Mouse (Mus musculus): Measurements from ENCODE around the gene Cdhr1. TPM values are rescaled to one million over a fixed set of nuclear protein-coding genes. Genes with fewer than 3 reads are reported as not detected.
A peak's percentile ranks its signal among the peaks of the same experiment; 100 is the strongest.

Cdhr1 gene
- polyA plus RNA-seq, 1 experiment from 2014 or later, result 0.81 TPM

DNA sequence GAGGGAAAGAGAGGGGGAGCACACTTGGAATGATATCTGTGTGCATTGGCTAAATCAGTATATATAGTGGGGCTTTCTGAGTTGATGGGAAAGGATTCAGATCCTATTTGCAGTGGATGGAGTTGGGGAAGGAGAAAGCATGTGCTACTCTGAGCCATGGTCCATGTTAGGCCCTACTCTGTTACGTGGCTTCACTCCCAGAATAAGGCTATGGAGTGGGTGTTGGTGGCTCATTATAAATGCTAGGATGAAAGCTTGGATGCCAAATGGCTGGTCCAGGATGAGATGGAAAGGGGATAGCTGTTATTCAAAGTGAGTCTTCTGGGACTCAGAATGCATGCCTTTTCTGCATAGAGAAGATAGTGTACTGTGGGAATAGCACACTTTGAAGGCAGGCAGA, 17.4 kb downstream of the Cdhr1 start:
- no peak for DNase-seq (ENCODE audit: low spot score)

DNA sequence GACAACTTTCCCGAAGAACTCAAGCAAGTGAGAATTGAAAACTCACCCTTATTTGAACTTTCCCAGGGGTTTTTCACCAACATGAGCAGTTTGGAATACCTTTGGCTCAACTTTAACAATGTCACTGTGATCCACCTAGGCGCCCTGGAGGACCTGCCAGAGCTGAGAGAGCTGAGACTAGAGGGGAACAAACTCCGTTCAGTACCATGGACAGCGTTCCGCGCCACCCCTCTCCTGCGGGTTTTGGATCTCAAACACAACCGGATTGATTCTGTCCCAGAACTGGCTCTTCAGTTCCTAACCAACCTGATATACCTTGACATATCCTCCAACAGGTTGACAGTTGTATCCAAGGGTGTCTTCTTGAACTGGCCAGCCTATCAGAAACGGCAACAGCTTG, 29.6 kb downstream of the Cdhr1 start:
- DNase-seq (ENCODE audit: low spot score), result peak; percentile 38

DNA sequence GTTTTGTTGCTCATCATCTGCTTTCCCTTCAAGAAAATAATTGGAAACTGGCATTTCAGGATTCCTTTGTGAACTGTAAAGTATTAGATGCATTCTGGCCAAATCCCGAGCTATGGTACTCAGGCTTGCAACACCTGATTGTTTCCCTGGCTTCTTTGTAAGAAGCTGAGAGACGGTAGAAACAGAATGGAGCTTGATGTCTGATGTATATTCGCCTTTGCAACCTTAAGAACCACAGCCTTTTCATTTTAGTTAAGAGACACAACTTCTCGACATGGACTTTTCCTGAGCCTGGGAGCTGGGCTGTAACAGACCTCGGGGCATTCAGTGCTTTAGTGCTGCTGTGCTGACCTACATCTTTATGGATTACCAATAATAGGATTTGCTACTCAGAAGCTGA, 30.5 kb downstream of the Cdhr1 start, which contains the start of gene Lrit2:
Gene Lrit2, plus strand, starts transcription at position 301 of the 400 bp plus-strand sequence.
- DNase-seq (ENCODE audit: low spot score), result no peak

DNA sequence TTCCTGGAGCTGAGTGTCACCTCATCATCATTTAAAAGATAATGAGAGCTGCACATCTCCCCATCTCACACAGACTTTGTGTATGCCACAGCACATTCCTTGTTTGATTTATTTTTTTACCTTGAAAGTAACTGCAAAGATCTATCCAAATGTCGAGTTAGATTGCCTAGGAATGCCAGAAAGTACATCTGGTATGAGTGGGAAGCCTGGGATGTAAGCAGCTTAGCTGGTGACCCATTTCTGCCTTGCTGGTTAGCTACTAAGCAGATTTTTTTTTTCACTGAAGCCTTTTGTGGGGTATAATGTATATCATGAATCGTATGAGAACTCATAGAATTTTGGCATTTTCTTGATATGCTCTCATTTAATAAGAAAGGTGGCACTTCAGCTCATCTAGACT, 31.5 kb downstream of the Cdhr1 start:
- DNase-seq (ENCODE audit: low spot score), result no peak

DNA sequence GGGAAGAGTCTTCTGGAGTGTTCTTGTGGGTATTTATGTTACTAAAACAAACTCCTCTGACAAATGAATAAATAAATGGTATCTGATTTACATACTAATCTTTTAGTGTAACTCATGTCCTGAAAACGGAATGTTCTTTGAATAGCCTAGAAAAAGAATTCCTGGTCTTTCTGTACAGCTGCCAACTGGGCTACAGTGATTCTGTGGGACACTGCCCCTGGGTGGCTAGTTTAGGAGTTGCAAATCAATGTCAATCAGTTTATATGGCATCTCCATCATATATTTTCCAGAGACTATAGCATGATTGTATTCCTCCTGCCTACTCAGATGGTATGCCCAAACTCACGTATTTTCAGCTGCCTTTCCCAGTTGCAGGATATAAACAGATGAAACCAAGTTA, 33.3 kb downstream of the Cdhr1 start:
- DNase-seq (ENCODE audit: low spot score), result no peak

DNA sequence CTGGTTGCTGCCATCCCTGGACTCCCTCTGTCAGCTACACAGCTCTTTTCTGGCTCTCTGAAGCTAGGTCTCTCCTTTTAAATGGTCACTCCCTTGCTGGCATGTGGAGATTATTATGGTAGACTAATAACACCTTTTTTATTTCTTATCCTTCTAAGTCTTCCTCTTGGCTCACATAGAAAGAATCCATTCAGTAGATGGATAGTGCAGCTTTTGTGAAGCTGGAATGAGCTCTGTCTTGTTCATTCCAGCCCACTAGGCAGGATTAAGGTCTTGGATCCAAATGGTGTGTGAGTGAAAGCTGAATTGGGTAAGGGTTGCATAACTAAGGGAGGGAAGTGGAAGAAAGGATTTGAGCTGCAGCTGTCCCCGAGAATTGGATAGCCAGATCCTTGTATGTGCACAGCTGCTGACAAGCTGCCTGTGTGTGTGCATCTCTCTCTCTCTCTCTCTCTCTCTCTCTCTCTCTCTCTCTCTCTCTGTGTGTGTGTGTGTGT, 49.2 kb downstream of the Cdhr1 start, which contains the start of gene Rgr:
Gene Rgr, minus strand, starts transcription at position 51 of the 497 bp plus-strand sequence.
- no peak for DNase-seq (ENCODE audit: low spot score)

DNA sequence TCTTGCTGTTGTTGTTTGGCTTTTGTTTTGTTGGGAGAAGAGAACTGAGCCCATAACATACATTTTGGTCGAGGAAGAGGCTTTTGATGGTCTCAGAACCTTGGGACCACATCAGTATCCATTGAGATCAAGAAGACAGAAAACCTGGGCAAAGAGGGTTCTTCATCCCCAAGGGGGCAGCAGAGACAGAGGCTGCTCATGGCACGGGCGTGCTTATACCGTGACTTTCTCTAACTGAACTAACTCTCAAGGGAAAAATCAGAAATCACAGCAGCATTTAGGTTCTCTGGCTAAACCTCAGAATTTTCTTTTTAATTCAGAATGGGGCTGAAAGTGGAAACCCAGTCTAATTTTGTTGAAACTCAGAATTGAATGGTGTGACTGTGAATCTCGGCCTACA, 63.7 kb downstream of the Cdhr1 start:
- DNase-seq (ENCODE audit: low spot score), result no peak

DNA sequence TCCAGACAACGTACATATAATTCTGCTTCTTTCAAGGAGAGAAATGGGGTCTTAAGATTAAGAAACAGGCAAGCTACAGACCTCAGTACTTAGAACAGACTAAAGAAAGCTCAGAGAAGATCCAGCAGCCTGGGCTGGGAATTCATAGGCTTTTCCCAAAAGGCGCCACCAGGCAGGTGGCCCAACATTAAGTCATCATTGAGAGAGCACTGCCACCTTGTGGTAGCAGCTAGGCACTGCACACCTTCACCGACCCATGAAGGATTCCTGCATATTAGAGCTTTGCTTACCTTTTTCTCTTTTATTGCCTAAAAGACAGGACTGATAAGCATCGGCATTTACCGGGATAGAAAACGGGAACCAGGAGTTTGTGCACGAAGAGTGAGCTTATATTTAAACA, 64.9 kb downstream of the Cdhr1 start:
- DNase-seq (ENCODE audit: low spot score), result peak; percentile 41

DNA sequence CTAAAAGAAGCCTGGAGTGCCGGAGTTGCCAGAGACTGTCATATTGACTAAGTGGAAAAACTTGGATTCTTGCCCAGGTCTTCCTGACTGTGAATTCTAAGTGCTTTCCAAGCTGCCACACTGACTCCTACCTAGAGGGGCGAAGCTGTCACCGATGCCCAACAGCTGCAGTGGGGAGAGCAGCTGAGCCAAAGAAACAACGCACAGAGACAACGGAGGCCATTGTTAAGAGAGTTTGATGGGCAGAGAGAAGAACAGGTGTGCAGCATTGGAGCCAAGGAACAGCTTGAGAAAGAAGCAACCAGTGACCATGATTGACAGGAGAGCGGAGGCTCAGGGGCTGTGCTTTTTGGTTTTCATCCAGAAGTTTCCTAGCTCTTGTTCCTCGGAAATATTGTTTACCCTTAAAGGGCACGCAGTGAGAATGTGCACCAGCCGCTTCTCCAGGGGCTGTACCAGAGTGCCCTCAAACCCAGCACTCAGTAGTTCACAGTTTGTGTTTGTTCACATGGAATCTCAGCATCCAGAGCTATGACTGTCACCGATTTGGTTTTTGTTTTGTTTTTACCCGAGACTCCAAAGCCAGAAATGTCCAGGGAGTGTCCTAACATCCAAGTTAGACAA, 65.6 kb downstream of the Cdhr1 start:
- DNase-seq (ENCODE audit: low spot score), result no peak

DNA sequence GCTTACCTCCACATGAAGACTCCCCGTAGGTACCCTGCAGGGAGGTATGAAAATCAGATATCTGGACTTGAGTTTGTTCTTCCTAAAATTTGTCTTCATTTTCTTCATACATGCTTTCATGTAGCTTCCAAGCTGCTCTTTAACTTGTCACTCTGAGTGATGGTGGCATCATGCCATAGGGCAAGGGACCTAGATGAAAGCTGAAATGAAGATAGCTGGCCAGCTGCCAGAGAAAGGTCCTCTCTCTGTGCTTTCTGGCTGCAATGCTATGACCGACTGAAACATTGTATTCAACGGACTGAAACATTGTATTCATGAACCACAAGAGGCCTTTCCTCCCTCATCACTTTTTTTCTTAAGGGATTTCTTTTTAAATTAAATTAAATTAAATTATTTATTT, 69.6 kb downstream of the Cdhr1 start:
- no peak for DNase-seq (ENCODE audit: low spot score)

DNA sequence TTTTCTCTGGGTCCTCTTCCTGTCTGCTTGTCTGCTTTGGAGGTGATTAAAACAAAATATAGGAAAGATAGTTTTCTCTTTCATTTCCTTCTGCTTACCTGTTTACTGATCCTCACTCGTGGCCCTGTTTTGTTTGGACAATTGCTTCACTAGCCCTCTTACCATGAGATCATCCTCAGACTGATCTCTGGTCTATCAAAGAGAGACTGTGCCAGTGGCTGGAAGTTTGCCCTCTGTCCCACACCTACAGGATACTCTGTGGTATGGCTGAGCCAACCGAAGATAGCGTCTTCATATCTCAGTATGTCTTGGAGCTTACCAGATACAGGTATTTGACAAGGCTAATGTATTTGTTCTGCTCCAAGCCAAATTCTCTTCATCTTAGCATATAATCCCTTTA, 70.2 kb downstream of the Cdhr1 start:
- DNase-seq (ENCODE audit: low spot score), result no peak

Other genes with a start within 250 kb of the Cdhr1 start
- gene Ccser2, start 129.6 kb downstream of the Cdhr1 start, polyA plus RNA-seq (2015; fragmentation: Nextera tagmentation; extraction: Ambion mirVana), result 29.1 and 31.0 TPM in 2 replicates
- not detected in 2 replicates for gene Rgr, start 49.4 kb downstream of the Cdhr1 start, polyA plus RNA-seq (2015; fragmentation: Nextera tagmentation; extraction: Ambion mirVana)
- 0.04 TPM in 1 of 2 replicates, not detected in the other for gene Lrit1, start 43.5 kb downstream of the Cdhr1 start, polyA plus RNA-seq (2015; fragmentation: Nextera tagmentation; extraction: Ambion mirVana)
- gene Lrit2, start 30.4 kb downstream of the Cdhr1 start, polyA plus RNA-seq (2015; fragmentation: Nextera tagmentation; extraction: Ambion mirVana), result not detected in 2 replicates
- gene 2610528A11Rik, start 15.7 kb upstream of the Cdhr1 start, polyA plus RNA-seq (2015; fragmentation: Nextera tagmentation; extraction: Ambion mirVana), result 4.7 and 5.6 TPM in 2 replicates
- gene Ghitm, start 36.9 kb upstream of the Cdhr1 start, polyA plus RNA-seq (2015; fragmentation: Nextera tagmentation; extraction: Ambion mirVana), result 217 and 219 TPM in 2 replicates

All from thymus, postnatal 0 days (tissue).